Mouse (Mus musculus) intestine, embryonic 14.5 days (tissue): ENCODE data around the gene Pik3r5. TPM values are rescaled to one million over a fixed set of nuclear protein-coding genes. Genes with fewer than 3 reads are reported as not detected.

Experiments used
- ATAC-seq: fragments of 200-750 bp; cut with Nextera tagmentation; replicated peaks from 2 replicates; pipeline ENCODE4 v1.8.0; 2017; ENCODE audit warnings: low read depth, moderate number of reproducible peaks, moderate TSS enrichment, moderate library complexity; ENCODE audit not compliant: low FRiP score, low TSS enrichment
- DNase-seq: peaks from one replicate; pipeline ENCODE4 v3.0.0-alpha.2; 2018; ENCODE audit warnings: low spot score
- H3K27ac ChIP-seq: fragments of 300-500 bp; sonication (generic); 2 replicates; pipeline ENCODE4 v1.5.1; 2014; ENCODE audit warnings: low read depth, mild to moderate bottlenecking, control low read depth
- H3K27me3 ChIP-seq: fragments of 300-500 bp; sonication (generic); replicated peaks from 2 replicates; pipeline ENCODE4 v1.6.1; 2014; ENCODE audit warnings: low read length, control low read depth; ENCODE audit not compliant: control insufficient read depth, insufficient read depth
- H3K36me3 ChIP-seq: fragments of 300-500 bp; sonication (generic); 2 replicates; pipeline ENCODE4 v1.6.1; 2014; ENCODE audit warnings: low read length, control low read depth; ENCODE audit not compliant: control insufficient read depth, insufficient read depth
- H3K4me1 ChIP-seq: fragments of 300-500 bp; sonication (generic); replicated peaks from 2 replicates; pipeline ENCODE4 v1.6.1; 2014; ENCODE audit warnings: low read length, control low read depth, mixed read lengths; ENCODE audit not compliant: control insufficient read depth, insufficient read depth
- H3K4me2 ChIP-seq: fragments of 300-500 bp; sonication (generic); 2 replicates; pipeline ENCODE4 v1.6.1; 2014; ENCODE audit warnings: low read length
- H3K4me3 ChIP-seq: fragments of 300-500 bp; sonication (generic); 2 replicates; pipeline ENCODE4 v1.5.1; 2014; ENCODE audit warnings: low read depth, low read length, control low read depth, mixed read lengths
- H3K9ac ChIP-seq: fragments of 300-500 bp; sonication (generic); 2 replicates; pipeline ENCODE4 v1.6.1; 2014; ENCODE audit warnings: mild to moderate bottlenecking, low read length
- H3K9me3 ChIP-seq: fragments of 300-500 bp; sonication (generic); 2 replicates; pipeline ENCODE4 v1.6.1; 2016; ENCODE audit warnings: low read length, control low read depth; ENCODE audit not compliant: control insufficient read depth
- WGBS: fragments of 180-500 bp; shearing (Covaris S2); extraction: QIAGEN DNeasy Blood & Tissue Kit; methylation state at CpG from one replicate; pipeline ENCODE4 v1.1.7; 2014; 5-methylcytosine and 5-hydroxymethylcytosine counted together
- polyA plus RNA-seq: library from polyadenylated mRNA; unstranded; fragments of >200 nt; fragmentation: Nextera tagmentation; extraction: Ambion mirVana; gene quantifications from 2 replicates; pipeline ENCODE4 v1.2.1, GENCODE M21; 2014

Pik3r5 gene
- polyA plus RNA-seq, 1 experiment from 2014 or later = 0.61 TPM

DNA sequence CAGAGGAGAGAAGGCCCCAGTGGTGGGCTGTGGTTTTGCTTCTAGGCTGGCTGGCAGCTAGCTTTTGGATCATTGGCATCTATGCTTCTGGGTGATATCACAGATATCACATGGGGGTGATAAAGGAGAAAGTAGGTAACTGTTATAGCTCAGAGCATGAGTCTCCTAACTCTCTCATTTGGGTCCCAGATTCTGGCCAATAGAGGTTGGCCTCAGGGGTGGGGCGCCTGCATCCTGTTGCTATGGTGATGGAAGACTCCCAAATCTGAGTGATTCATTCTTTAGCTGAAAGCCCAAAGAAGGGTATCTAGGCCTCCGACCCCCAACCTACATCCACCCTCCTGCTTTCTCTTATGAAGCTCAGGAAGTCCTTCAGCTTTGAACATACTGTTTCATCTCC is 2.8 kb downstream of the Pik3r5 start:
- no peak overlapping the region for H3K4me2 ChIP-seq
- no peak for ATAC-seq
- H3K27ac ChIP-seq = no peak overlapping the region
- H3K9me3 ChIP-seq = no peaks in the 10 kb centered on the region
- H3K27me3 ChIP-seq = peaks cover 3% of the 10 kb centered on the region; the same call in 1 of the 2 replicates
- H3K4me1 ChIP-seq = 0 out of 2 replicates have a peak, but pooled peaks cover 3% of the 10 kb centered on the region
- no peak for DNase-seq
- 90% methylated on average over 2 of the region's 2 CpGs for WGBS
- no peak overlapping the region for H3K9ac ChIP-seq
- H3K36me3 ChIP-seq = no peaks in the 10 kb centered on the region
- H3K4me3 ChIP-seq = no peak overlapping the region

- 0 out of 2 replicates have a peak, but pooled peaks cover 3% of the 10 kb centered on the region for H3K4me1 ChIP-seq
- H3K27me3 ChIP-seq = peaks cover 3% of the 10 kb centered on the region; the same call in 1 of the 2 replicates
- no peak overlapping the region for H3K27ac ChIP-seq
- H3K9me3 ChIP-seq = no peaks in the 10 kb centered on the region
- H3K36me3 ChIP-seq = no peaks in the 10 kb centered on the region
- ATAC-seq (no peak), DNase-seq (no peak)
- no peak overlapping the region for H3K9ac ChIP-seq
- WGBS = 94% methylated on average over 4 of the region's 4 CpGs
- no peak overlapping the region for H3K4me3 ChIP-seq
- no peak overlapping the region for H3K4me2 ChIP-seq
Observed at GRCm38 (mm10) chr11:68435601-68436000, 3.7 kb downstream of the Pik3r5 start.

DNA sequence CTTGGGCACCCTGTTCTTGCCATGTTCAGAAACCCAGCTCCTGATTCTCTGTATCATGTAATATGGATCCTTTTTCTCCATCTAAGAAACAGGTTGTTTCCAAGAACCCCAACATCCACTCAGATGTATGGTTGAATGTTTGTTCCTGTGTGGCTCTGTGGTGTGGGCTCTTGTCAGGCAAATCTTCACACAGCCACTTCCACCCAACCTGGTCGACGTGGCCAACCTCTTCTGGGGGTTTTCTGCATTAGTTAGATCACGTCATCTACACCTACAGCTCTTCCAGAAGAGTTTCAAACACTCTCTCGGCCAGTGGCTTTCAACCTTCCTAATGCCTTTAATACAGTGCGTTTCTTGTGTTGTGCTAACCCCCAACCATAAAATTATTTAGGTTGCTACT is 4.5 kb downstream of the Pik3r5 start:
- DNase-seq (no peak), ATAC-seq (no peak)
- Histone ChIP-seq H3K9me3 (no peaks in the 10 kb centered on the region), H3K4me2 (no peak overlapping the region), H3K9ac (no peak overlapping the region), H3K4me1 (0 out of 2 replicates have a peak, but pooled peaks cover 3% of the 10 kb centered on the region), H3K27ac (no peak overlapping the region), H3K4me3 (no peak overlapping the region), H3K27me3 (peaks cover 3% of the 10 kb centered on the region; the same call in 1 of the 2 replicates), H3K36me3 (no peaks in the 10 kb centered on the region)
- 82% methylated on average over 5 of the region's 5 CpGs for WGBS

DNA sequence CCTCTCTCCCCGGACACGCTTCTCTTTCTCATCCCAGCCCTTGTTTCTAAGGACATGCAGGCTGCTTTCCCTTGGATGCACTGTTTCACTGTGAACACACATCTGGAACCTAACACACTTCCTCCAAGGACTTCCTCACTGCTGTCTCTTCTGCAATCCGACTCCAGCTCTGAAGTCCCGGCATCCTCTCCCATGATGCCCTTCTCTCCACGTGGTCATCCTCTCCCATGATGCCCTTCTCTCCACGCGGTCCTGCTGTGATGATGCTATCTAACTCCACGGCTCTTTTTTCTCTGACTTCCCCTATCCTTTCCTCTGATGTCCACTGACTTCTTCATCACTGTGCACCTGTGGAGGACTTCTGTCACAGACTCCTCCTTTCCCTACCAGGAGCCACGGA is 8.2 kb downstream of the Pik3r5 start:
- 74% methylated on average over 9 of the region's 9 CpGs for WGBS
- Histone ChIP-seq H3K4me3 (no peak overlapping the region), H3K4me2 (no peak overlapping the region), H3K27me3 (no peaks in the 10 kb centered on the region), H3K36me3 (no peaks in the 10 kb centered on the region), H3K4me1 (no peaks in the 10 kb centered on the region), H3K27ac (no peak overlapping the region), H3K9ac (no peak overlapping the region), H3K9me3 (no peaks in the 10 kb centered on the region)
- DNase-seq = no peak
- no peak for ATAC-seq

DNA sequence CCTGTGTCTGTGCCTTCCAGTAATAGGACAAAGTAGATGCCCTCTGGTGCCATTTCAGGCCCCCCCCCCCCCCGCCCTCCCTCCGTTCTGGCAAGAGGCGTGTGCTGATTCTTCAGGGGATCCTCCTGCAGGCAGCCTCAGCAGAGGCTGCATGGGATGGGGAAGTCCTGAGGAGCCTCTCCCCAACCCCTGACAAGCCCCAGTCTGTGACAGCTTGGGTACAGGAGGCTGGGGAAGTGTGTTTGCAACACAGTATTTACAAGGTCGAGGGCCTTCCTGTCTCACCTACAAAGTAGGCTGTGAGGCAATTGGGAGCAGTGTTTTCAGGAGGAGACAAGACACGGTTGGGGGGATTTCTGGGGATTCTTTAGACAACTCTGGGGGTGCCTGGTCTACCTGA is 9.0 kb downstream of the Pik3r5 start:
- no peak for DNase-seq
- no peaks in the 10 kb centered on the region for H3K27me3 ChIP-seq
- no peaks in the 10 kb centered on the region for H3K9me3 ChIP-seq
- no peak overlapping the region for H3K4me3 ChIP-seq
- WGBS = 72% methylated on average over 5 of the region's 5 CpGs
- no peak overlapping the region for H3K4me2 ChIP-seq
- H3K27ac ChIP-seq = no peak overlapping the region
- no peak for ATAC-seq
- no peak overlapping the region for H3K9ac ChIP-seq
- no peaks in the 10 kb centered on the region for H3K4me1 ChIP-seq
- no peaks in the 10 kb centered on the region for H3K36me3 ChIP-seq

DNA sequence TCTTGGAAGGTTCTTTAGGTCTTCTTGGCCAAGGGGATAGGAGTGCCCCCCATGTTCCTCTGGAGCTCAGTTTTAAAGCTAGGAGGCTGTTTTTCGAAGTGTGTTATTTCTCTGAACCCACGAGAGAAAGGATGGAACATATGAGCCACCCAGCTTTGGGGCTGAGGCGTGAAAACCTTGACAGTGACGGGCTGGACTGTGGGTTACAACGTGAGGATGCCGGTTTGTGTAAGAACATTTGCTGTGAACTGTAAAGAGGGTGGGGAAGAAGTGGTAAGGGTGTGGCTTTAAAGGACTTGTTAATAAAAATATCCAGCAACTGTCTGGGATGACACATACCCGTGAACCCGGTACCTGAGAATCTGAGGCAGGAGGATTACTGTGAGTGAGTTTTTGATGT is 10.4 kb downstream of the Pik3r5 start:
- H3K27ac ChIP-seq = no peak overlapping the region
- no peak overlapping the region for H3K4me3 ChIP-seq
- no peaks in the 10 kb centered on the region for H3K9me3 ChIP-seq
- no peaks in the 10 kb centered on the region for H3K27me3 ChIP-seq
- H3K36me3 ChIP-seq = no peaks in the 10 kb centered on the region
- H3K4me2 ChIP-seq = no peak overlapping the region
- DNase-seq (no peak), ATAC-seq (no peak)
- 80% methylated on average over 8 of the region's 8 CpGs for WGBS
- no peak overlapping the region for H3K9ac ChIP-seq
- H3K4me1 ChIP-seq = no peaks in the 10 kb centered on the region

DNA sequence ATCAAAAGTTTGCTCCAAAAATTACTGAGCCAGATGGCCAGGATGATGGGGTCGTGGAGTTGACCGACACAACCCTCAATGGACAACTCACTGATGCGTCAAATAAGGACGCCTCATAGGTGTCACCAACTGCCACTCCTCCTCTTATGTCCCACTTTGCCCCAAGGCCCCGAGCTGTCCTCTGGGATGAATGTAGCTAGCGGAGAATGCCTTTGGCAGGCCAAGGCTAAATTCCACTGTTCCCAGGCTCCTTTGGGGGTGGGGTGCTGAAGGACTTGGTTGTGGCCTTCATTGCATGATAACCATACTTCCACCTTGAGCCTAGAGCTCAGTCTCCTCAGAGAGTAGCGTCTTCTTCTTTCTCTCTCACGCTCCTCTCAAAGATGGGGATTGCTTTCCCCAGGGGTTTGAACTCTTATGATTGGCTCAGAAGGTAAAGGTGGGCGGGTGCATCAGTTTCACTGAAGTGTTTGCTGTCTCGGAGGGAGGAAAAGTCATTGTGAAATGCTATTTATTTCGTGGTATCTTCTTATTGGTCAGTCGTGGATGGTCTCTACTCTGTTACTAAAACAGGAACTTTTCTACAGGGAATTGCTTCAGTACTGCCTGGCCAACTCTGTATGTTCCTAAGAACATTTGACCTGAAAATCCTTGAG is 11.2 kb downstream of the Pik3r5 start:
- no peak for DNase-seq
- ATAC-seq = no peak
- no peaks in the 10 kb centered on the region for H3K27me3 ChIP-seq
- 75% methylated on average over 12 of the region's 12 CpGs for WGBS
- no peaks in the 10 kb centered on the region for H3K4me1 ChIP-seq
- no peak overlapping the region for H3K27ac ChIP-seq
- H3K36me3 ChIP-seq = no peaks in the 10 kb centered on the region
- no peak overlapping the region for H3K4me3 ChIP-seq
- no peaks in the 10 kb centered on the region for H3K9me3 ChIP-seq
- H3K4me2 ChIP-seq = no peak overlapping the region
- H3K9ac ChIP-seq = no peak overlapping the region

GRCm38 (mm10) chr11:68445901-68446300 is 14.0 kb downstream of the Pik3r5 start:
- ATAC-seq = no peak
- no peaks in the 10 kb centered on the region for H3K36me3 ChIP-seq
- 0 out of 2 replicates have a peak, but pooled peaks cover 4% of the 10 kb centered on the region for H3K4me1 ChIP-seq
- no peak overlapping the region for H3K9ac ChIP-seq
- H3K27me3 ChIP-seq = no peaks in the 10 kb centered on the region
- no peak overlapping the region for H3K4me2 ChIP-seq
- H3K27ac ChIP-seq = no peak overlapping the region
- WGBS = 94% methylated on average over 4 of the region's 4 CpGs
- no peak overlapping the region for H3K4me3 ChIP-seq
- DNase-seq = no peak
- H3K9me3 ChIP-seq = no peaks in the 10 kb centered on the region

DNA sequence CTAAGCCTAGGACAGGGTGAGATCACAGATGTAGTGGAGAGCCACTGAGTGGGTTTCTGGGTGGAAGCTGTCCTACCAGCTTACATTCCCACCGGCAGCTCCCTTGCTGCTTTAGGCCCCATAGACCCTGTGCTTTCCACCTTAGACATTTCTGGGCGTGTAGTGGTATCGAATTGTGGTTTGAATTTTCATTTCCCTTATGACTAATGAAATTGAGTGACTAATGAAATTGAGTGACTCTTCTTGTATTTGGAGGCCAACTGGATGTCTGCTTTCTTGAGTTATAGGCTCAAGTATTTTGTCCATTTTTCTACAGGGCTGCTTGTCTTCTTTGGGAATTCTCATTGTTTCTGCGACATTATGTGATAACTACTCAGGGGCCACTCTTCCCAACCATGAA is 14.6 kb downstream of the Pik3r5 start:
- Histone ChIP-seq H3K36me3 (no peaks in the 10 kb centered on the region), H3K9me3 (no peaks in the 10 kb centered on the region), H3K27me3 (no peaks in the 10 kb centered on the region), H3K4me1 (peaks cover 8% of the 10 kb centered on the region; the same call in 1 of the 2 replicates), H3K9ac (no peak overlapping the region), H3K27ac (no peak overlapping the region), H3K4me2 (no peak overlapping the region), H3K4me3 (no peak overlapping the region)
- DNase-seq = no peak
- WGBS = 89% methylated on average over 4 of the region's 4 CpGs
- ATAC-seq = no peak
